Mouse (Mus musculus) heart, embryonic 15.5 days (tissue): ENCODE data around the gene Gm20532. TPM values are rescaled to one million over a fixed set of nuclear protein-coding genes. Genes with fewer than 3 reads are reported as not detected.

Experiments used
- ATAC-seq: fragments of 200-750 bp; cut with Nextera tagmentation; replicated peaks from 2 replicates; pipeline ENCODE4 v1.8.0; 2017; ENCODE audit warnings: low read depth, moderate TSS enrichment; ENCODE audit not compliant: insufficient number of reproducible peaks, insufficient read depth, low FRiP score
- H3K27ac ChIP-seq: fragments of 300-500 bp; sonication (generic); 2 replicates; pipeline ENCODE4 v1.5.1; 2015; ENCODE audit warnings: mild to moderate bottlenecking, inconsistent platforms
- H3K27me3 ChIP-seq: fragments of 300-500 bp; sonication (generic); 2 replicates; pipeline ENCODE4 v1.6.1; 2015; ENCODE audit warnings: inconsistent platforms
- H3K36me3 ChIP-seq: fragments of 300-500 bp; sonication (generic); 2 replicates; pipeline ENCODE4 v1.6.1; 2015; ENCODE audit warnings: mild to moderate bottlenecking, inconsistent platforms
- H3K4me1 ChIP-seq: fragments of 300-500 bp; sonication (generic); replicated peaks from 2 replicates; pipeline ENCODE4 v1.6.1; 2015; ENCODE audit warnings: inconsistent platforms
- H3K4me2 ChIP-seq: fragments of 300-500 bp; sonication (generic); 2 replicates; pipeline ENCODE4 v1.6.1; 2015; ENCODE audit warnings: inconsistent platforms, mild to moderate bottlenecking, moderate library complexity
- H3K4me3 ChIP-seq: fragments of 300-500 bp; sonication (generic); 2 replicates; pipeline ENCODE4 v1.5.1; 2015; ENCODE audit warnings: mild to moderate bottlenecking, inconsistent platforms
- H3K9ac ChIP-seq: fragments of 300-500 bp; sonication (generic); 2 replicates; pipeline ENCODE4 v1.6.1; 2015; ENCODE audit warnings: mild to moderate bottlenecking, inconsistent platforms
- H3K9me3 ChIP-seq: fragments of 300-500 bp; sonication (generic); replicated peaks from 2 replicates; pipeline ENCODE4 v1.6.1; 2016; ENCODE audit warnings: inconsistent platforms
- WGBS: fragments of 180-500 bp; shearing (Covaris S2); methylation state at CpG from one replicate; pipeline ENCODE4 v1.1.7; 2015; ENCODE audit warnings: mixed read lengths; 5-methylcytosine and 5-hydroxymethylcytosine counted together
- polyA plus RNA-seq: library from polyadenylated mRNA; unstranded; fragments of >200 nt; fragmentation: Nextera tagmentation; extraction: Ambion mirVana; gene quantifications from 2 replicates; pipeline ENCODE4 v1.2.1, GENCODE M21; 2015

Gene Gm20532
- polyA plus RNA-seq, 1 experiment from 2014 or later: not detected

- Histone ChIP-seq H3K4me1 (peaks cover 39% of the 10 kb centered on the region), H3K9me3 (no peaks in the 10 kb centered on the region), H3K27ac (peak overlapping the region; percentile 83), H3K9ac (peak overlapping the region; percentile 76), H3K4me3 (peak overlapping the region; percentile 74), H3K36me3 (peaks cover 2% of the 10 kb centered on the region; the same call in 1 of the 2 replicates), H3K27me3 (no peaks in the 10 kb centered on the region), H3K4me2 (peak overlapping the region; percentile 89)
- 8% methylated on average over 11 of the region's 11 CpGs for WGBS
- ATAC-seq: peak; percentile 0; the same call in 1 of the 2 replicates
Measured at GRCm38 (mm10) chr2:26587044-26587405, 586 bp downstream of the Gm20532 start.

GRCm38 (mm10) chr2:26588573-26588972 is 2.1 kb downstream of the Gm20532 start:
- 24% methylated on average over 4 of the region's 4 CpGs for WGBS

GRCm38 (mm10) chr2:26589284-26589683 is 2.8 kb downstream of the Gm20532 start:
- Histone ChIP-seq H3K9ac (0 out of 2 replicates have a peak overlapping the region, but pooled peaks have one; percentile 23), H3K4me3 (peak overlapping the region; percentile 74), H3K4me2 (peak overlapping the region; percentile 89), H3K4me1 (peaks cover 29% of the 10 kb centered on the region), H3K27me3 (no peaks in the 10 kb centered on the region), H3K9me3 (no peaks in the 10 kb centered on the region), H3K36me3 (peaks cover 15% of the 10 kb centered on the region; the same call in 1 of the 2 replicates), H3K27ac (peak overlapping the region; percentile 83)
- no peak for ATAC-seq
- WGBS: 83% methylated on average over 10 of the region's 10 CpGs

More at GRCm38 (mm10) chr2:26588573-26588972, 2.1 kb downstream of the Gm20532 start:
- Histone ChIP-seq H3K4me3 (peak overlapping the region; percentile 74), H3K27ac (peak overlapping the region; percentile 83), H3K9ac (peak overlapping the region; percentile 76), H3K4me2 (peak overlapping the region; percentile 89), H3K27me3 (no peaks in the 10 kb centered on the region), H3K36me3 (peaks cover 15% of the 10 kb centered on the region; the same call in 1 of the 2 replicates), H3K4me1 (peaks cover 29% of the 10 kb centered on the region), H3K9me3 (no peaks in the 10 kb centered on the region)
- no peak for ATAC-seq

- Histone ChIP-seq H3K36me3 (peaks cover 20% of the 10 kb centered on the region; the same call in 1 of the 2 replicates), H3K4me3 (peak overlapping the region; percentile 74; the same call in 1 of the 2 replicates)
Measured at GRCm38 (mm10) chr2:26590282-26590681, 3.8 kb downstream of the Gm20532 start.

GRCm38 (mm10) chr2:26590962-26591361 is 4.5 kb downstream of the Gm20532 start:
- H3K27me3 ChIP-seq: no peaks in the 10 kb centered on the region

More at GRCm38 (mm10) chr2:26590282-26590681, 3.8 kb downstream of the Gm20532 start:
- H3K27ac ChIP-seq: peak overlapping the region; percentile 83
- no peaks in the 10 kb centered on the region for H3K27me3 ChIP-seq
- peaks cover 29% of the 10 kb centered on the region for H3K4me1 ChIP-seq
- no peak overlapping the region for H3K9ac ChIP-seq
- H3K9me3 ChIP-seq: no peaks in the 10 kb centered on the region
- no peak for ATAC-seq
- H3K4me2 ChIP-seq: peak overlapping the region; percentile 89
- 77% methylated on average over 7 of the region's 7 CpGs for WGBS

GRCm38 (mm10) chr2:26591416-26591815 is 5.0 kb downstream of the Gm20532 start:
- Histone ChIP-seq H3K4me2 (peak overlapping the region; percentile 89), H3K4me3 (0 out of 2 replicates have a peak overlapping the region, but pooled peaks have one; percentile 2), H3K36me3 (peaks cover 27% of the 10 kb centered on the region; the same call in 1 of the 2 replicates), H3K4me1 (peaks cover 27% of the 10 kb centered on the region), H3K9ac (no peak overlapping the region), H3K27ac (peak overlapping the region; percentile 50), H3K9me3 (no peaks in the 10 kb centered on the region), H3K27me3 (no peaks in the 10 kb centered on the region)
- WGBS: 85% methylated on average over 12 of the region's 12 CpGs
- no peak for ATAC-seq

More at GRCm38 (mm10) chr2:26590962-26591361, 4.5 kb downstream of the Gm20532 start:
- H3K36me3 ChIP-seq: peaks cover 24% of the 10 kb centered on the region; the same call in 1 of the 2 replicates
- peak overlapping the region; percentile 50 for H3K27ac ChIP-seq
- no peak overlapping the region for H3K9ac ChIP-seq
- peak overlapping the region; percentile 89 for H3K4me2 ChIP-seq
- 82% methylated on average over 7 of the region's 7 CpGs for WGBS
- H3K4me1 ChIP-seq: peaks cover 29% of the 10 kb centered on the region
- no peak for ATAC-seq
- 0 out of 2 replicates have a peak overlapping the region, but pooled peaks have one; percentile 2 for H3K4me3 ChIP-seq
- H3K9me3 ChIP-seq: no peaks in the 10 kb centered on the region

GRCm38 (mm10) chr2:26593211-26594021 is 7.0 kb downstream of the Gm20532 start:
- H3K4me2 ChIP-seq: no peak overlapping the region
- peak overlapping the region; percentile 26; the same call in 1 of the 2 replicates for H3K27ac ChIP-seq
- H3K9me3 ChIP-seq: no peaks in the 10 kb centered on the region
- H3K9ac ChIP-seq: no peak overlapping the region
- 59% methylated on average over 9 of the region's 9 CpGs for WGBS
- no peaks in the 10 kb centered on the region for H3K27me3 ChIP-seq
- no peak for ATAC-seq
- H3K4me3 ChIP-seq: no peak overlapping the region
- peaks cover 13% of the 10 kb centered on the region for H3K4me1 ChIP-seq
- H3K36me3 ChIP-seq: peaks cover 27% of the 10 kb centered on the region; the same call in 1 of the 2 replicates

GRCm38 (mm10) chr2:26594022-26594346 is 7.5 kb downstream of the Gm20532 start:
- Histone ChIP-seq H3K4me2 (no peak overlapping the region), H3K9me3 (no peaks in the 10 kb centered on the region), H3K9ac (no peak overlapping the region), H3K4me1 (peaks cover 8% of the 10 kb centered on the region), H3K27ac (peak overlapping the region; percentile 26; the same call in 1 of the 2 replicates), H3K36me3 (peaks cover 27% of the 10 kb centered on the region; the same call in 1 of the 2 replicates), H3K27me3 (no peaks in the 10 kb centered on the region), H3K4me3 (no peak overlapping the region)
- 58% methylated on average over 9 of the region's 9 CpGs for WGBS
- no peak for ATAC-seq

- peaks cover 8% of the 10 kb centered on the region for H3K4me1 ChIP-seq
- no peaks in the 10 kb centered on the region for H3K27me3 ChIP-seq
- whole genome bisulfite sequencing: 69% methylated on average over 7 of the region's 7 CpGs
- no peak overlapping the region for H3K4me2 ChIP-seq
- no peak overlapping the region for H3K9ac ChIP-seq
- no peak overlapping the region for H3K4me3 ChIP-seq
- no peaks in the 10 kb centered on the region for H3K9me3 ChIP-seq
- no peak overlapping the region for H3K27ac ChIP-seq
- ATAC-seq: 0 out of 2 replicates have a peak, but pooled peaks have one; percentile 1
- H3K36me3 ChIP-seq: peaks cover 27% of the 10 kb centered on the region; the same call in 1 of the 2 replicates
Measured at GRCm38 (mm10) chr2:26594461-26594933, 8.1 kb downstream of the Gm20532 start.

GRCm38 (mm10) chr2:26594934-26595724 is 8.7 kb downstream of the Gm20532 start:
- Histone ChIP-seq H3K27me3 (no peaks in the 10 kb centered on the region), H3K36me3 (peaks cover 27% of the 10 kb centered on the region; the same call in 1 of the 2 replicates), H3K9me3 (no peaks in the 10 kb centered on the region), H3K4me2 (no peak overlapping the region), H3K4me3 (no peak overlapping the region), H3K4me1 (peaks cover 8% of the 10 kb centered on the region), H3K9ac (no peak overlapping the region), H3K27ac (peak overlapping the region; percentile 19; the same call in 1 of the 2 replicates)
- peak; percentile 32 for ATAC-seq
- WGBS: 62% methylated on average over 6 of the region's 6 CpGs
